Mouse (Mus musculus): Measurements from ENCODE around the gene Myo16. TPM values are rescaled to one million over a fixed set of nuclear protein-coding genes. Genes with fewer than 3 reads are reported as not detected.

The Myo16 gene
- polyA plus RNA-seq (2014; fragmentation: Nextera tagmentation; extraction: Ambion mirVana): 0.34 and 0.53 TPM in 2 replicates

DNA sequence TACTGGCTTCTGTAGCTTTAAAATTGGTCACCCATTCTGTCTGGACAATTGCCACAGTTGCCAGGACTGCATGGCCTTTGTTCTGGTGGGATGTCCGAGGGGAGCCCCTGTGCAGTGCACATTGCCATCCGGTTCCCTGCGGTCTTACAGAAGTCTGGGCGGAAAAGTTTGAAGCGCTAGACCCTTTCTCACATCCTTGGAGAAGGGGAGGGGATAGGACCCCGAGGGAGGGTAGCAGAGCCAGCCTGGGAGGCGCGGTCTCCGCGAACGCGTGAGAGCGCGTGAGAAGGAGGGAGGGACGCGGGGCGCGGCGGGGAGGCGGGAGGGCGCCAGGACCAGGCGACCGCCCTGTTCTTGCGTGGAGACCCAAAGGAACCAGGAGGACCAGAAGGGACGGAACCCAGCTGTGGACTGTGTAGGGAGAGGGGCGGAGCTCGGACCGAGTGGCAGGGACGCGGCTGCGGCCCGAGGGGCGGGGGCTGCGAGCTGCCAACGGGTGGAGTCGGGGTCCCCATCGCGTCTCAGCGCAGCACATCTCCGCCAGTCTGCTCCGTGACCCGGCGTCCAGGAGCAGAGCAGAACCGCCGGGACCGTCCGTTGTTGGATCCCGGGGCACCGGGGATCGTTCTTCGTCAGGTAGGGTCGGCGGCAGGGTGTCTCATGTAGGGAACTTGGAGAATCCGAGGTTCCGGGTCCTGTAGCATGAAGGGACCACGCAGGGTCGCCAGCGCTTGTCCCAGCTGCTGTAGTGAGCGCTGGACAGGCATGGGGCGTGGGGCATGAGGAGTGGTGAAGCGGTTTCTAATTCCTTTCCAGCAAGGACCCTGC lies at the start of gene Myo16:
TSS of gene Myo16 (plus strand) at position 301 of the 828 bp plus-strand sequence.
- Histone ChIP-seq H3K27me3 (ENCODE audit: control insufficient read depth, insufficient read depth, low read length) (peaks cover 39% of the 10 kb centered on the region), H3K9me3 (ENCODE audit: control insufficient read depth, low read length) (no peaks in the 10 kb centered on the region), H3K4me2 (ENCODE audit: low read length) (peak within 1 kb of the TSS; percentile 95), H3K4me3 (ENCODE audit: control insufficient read depth in 1 of 2, insufficient read depth in 1 of 2, low read depth in 1 of 2, low read length in 2 of 2) (peak within 1 kb of the TSS; percentile 56 to 63), H3K9ac (ENCODE audit: low read length) (peak within 1 kb of the TSS; percentile 61), H3K4me1 (ENCODE audit: control insufficient read depth in 2 of 2, insufficient read depth in 2 of 2, low read length in 2 of 2) (no peaks in the 10 kb centered on the region; a peak in 1 of 4 replicates), H3K36me3 (ENCODE audit: control insufficient read depth, insufficient read depth, low read length) (no peaks in the 10 kb centered on the region), H3K27ac (replicated peaks in 1 of 2; ENCODE audit: control insufficient read depth in 1 of 2, insufficient read depth in 1 of 2, low read depth in 2 of 2, low read length in 2 of 2) (no peak within 1 kb of the TSS)
- WGBS: under 1% methylated on average over 61 of the region's 61 CpGs
- ATAC-seq (ENCODE audit: insufficient number of reproducible peaks, insufficient read depth, low FRiP score, low read depth): no peak

DNA sequence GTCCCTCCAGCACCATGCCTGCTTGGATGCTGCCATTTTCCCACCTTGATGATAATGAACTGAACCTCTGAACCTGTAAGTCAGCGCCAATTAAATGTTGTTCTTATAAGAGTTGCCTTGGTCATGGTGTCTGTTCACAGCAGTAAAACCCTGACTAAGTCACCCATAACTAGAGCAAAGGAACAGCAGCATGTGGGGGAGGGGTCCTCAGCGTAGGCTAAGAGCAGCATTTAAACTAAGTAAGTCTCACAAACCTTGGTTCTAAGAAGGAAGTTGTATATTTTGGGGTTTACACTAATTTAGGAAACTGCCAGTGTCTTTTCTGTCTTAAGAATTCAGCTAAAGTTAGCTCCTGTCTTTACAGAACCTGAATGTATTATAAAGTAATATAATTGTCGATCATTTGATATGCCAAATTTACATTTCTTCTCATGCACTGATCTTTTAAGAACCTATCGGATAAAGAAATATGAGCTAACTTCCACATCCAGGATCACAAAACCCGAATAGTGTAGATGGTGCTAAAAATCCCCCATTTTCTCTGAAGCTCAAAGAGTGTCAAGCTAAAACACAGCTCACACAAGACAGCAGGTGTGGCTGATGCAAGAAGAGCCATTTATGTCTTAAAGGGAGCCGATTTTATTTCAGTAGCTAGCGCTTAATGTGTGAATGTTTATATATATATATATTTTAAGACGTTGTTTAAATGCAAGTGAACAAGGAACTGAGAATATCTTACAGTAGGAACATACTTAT lies 45.0 kb upstream of the Myo16 start:
- WGBS: 76% methylated on average over 8 of the region's 8 CpGs
- no peak for ATAC-seq (ENCODE audit: insufficient number of reproducible peaks, insufficient read depth, low FRiP score, low read depth)
- Histone ChIP-seq H3K9me3 (ENCODE audit: control insufficient read depth, low read length) (no peaks in the 10 kb centered on the region), H3K27me3 (ENCODE audit: control insufficient read depth, insufficient read depth, low read length) (no peaks in the 10 kb centered on the region), H3K4me2 (ENCODE audit: low read length) (no peak overlapping the region), H3K4me1 (ENCODE audit: control insufficient read depth in 2 of 2, insufficient read depth in 2 of 2, low read length in 2 of 2) (no peaks in the 10 kb centered on the region), H3K27ac (replicated peaks in 1 of 2; ENCODE audit: control insufficient read depth in 1 of 2, insufficient read depth in 1 of 2, low read depth in 2 of 2, low read length in 2 of 2) (no peak overlapping the region), H3K9ac (ENCODE audit: low read length) (no peak overlapping the region), H3K36me3 (ENCODE audit: control insufficient read depth, insufficient read depth, low read length) (no peaks in the 10 kb centered on the region), H3K4me3 (ENCODE audit: control insufficient read depth in 1 of 2, insufficient read depth in 1 of 2, low read depth in 1 of 2, low read length in 2 of 2) (no peak overlapping the region)

DNA sequence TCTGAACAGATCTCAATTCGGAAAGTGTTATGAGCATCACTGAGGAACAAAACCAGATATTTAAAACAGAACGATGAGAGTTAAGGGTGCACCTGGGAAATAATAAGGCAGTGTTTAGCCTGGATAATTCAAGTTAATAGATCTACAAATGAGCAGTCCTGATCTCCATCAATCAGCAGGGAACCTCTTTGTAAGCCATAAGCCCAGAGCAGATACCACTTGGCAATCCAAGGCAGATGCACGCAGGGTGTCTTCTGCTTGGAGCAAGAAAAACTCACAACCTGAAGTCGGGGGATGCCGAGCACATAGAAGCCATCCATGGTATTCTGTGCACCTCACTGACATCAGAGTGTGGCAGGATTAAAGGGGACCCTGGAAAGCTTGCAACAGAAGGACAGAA lies 31.0 kb upstream of the Myo16 start:
- Histone ChIP-seq H3K27ac (replicated peaks in 1 of 2; ENCODE audit: control insufficient read depth in 1 of 2, insufficient read depth in 1 of 2, low read depth in 2 of 2, low read length in 2 of 2) (no peak overlapping the region), H3K4me3 (ENCODE audit: control insufficient read depth in 1 of 2, insufficient read depth in 1 of 2, low read depth in 1 of 2, low read length in 2 of 2) (no peak overlapping the region), H3K4me2 (ENCODE audit: low read length) (no peak overlapping the region), H3K9ac (ENCODE audit: low read length) (no peak overlapping the region), H3K36me3 (ENCODE audit: control insufficient read depth, insufficient read depth, low read length) (no peaks in the 10 kb centered on the region), H3K4me1 (ENCODE audit: control insufficient read depth in 2 of 2, insufficient read depth in 2 of 2, low read length in 2 of 2) (no peaks in the 10 kb centered on the region), H3K9me3 (ENCODE audit: control insufficient read depth, low read length) (no peaks in the 10 kb centered on the region), H3K27me3 (ENCODE audit: control insufficient read depth, insufficient read depth, low read length) (no peaks in the 10 kb centered on the region)
- 79% methylated on average over 5 of the region's 5 CpGs for WGBS
- no peak for ATAC-seq (ENCODE audit: insufficient number of reproducible peaks, insufficient read depth, low FRiP score, low read depth)

DNA sequence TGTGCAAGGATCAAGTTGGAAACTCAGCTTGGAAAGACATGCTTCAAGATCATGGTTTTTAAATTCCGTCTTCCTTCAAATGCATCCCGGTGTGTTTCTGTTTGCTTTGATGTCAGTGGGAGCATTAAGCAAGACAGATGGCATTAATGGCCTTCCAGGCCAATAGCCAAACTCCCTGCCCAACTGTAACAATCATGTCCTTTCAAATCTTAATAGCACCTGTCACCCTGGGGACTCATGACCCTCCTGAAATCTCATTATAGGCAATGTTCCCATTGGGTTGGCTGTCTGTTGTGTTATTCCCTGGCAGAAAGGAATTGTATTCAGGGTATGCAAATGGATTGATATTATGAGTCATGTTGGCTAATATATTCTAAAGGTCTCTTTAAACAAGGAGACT lies 30.3 kb upstream of the Myo16 start:
- Histone ChIP-seq H3K9me3 (ENCODE audit: control insufficient read depth, low read length) (no peaks in the 10 kb centered on the region), H3K36me3 (ENCODE audit: control insufficient read depth, insufficient read depth, low read length) (no peaks in the 10 kb centered on the region), H3K4me3 (ENCODE audit: control insufficient read depth in 1 of 2, insufficient read depth in 1 of 2, low read depth in 1 of 2, low read length in 2 of 2) (no peak overlapping the region), H3K4me2 (ENCODE audit: low read length) (no peak overlapping the region), H3K27me3 (ENCODE audit: control insufficient read depth, insufficient read depth, low read length) (no peaks in the 10 kb centered on the region), H3K27ac (replicated peaks in 1 of 2; ENCODE audit: control insufficient read depth in 1 of 2, insufficient read depth in 1 of 2, low read depth in 2 of 2, low read length in 2 of 2) (no peak overlapping the region), H3K4me1 (ENCODE audit: control insufficient read depth in 2 of 2, insufficient read depth in 2 of 2, low read length in 2 of 2) (no peaks in the 10 kb centered on the region), H3K9ac (ENCODE audit: low read length) (no peak overlapping the region)
- no peak for ATAC-seq (ENCODE audit: insufficient number of reproducible peaks, insufficient read depth, low FRiP score, low read depth)
- WGBS: 89% methylated on average over 2 of the region's 2 CpGs

DNA sequence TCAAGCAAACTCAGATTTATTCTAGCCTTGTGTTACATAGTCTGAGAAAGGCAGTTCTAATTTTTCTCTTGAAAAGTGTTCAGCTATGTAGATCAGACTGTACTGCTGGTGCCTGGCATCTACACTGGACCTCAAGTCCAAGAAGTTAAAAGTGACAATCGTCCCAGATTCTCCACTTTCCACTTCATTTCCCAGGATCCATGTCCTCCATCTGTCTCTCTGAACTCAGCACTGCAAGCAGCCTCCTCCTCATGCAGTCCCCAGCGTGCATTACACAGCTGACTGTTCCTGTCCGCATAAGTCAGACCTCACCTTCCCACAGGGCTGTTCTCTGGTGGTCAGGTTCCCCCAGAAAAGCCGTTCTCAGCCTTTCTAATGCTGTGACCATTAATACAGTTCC lies 28.0 kb upstream of the Myo16 start:
- 75% methylated on average over 4 of the region's 4 CpGs for WGBS
- ATAC-seq (ENCODE audit: insufficient number of reproducible peaks, insufficient read depth, low FRiP score, low read depth): no peak

DNA sequence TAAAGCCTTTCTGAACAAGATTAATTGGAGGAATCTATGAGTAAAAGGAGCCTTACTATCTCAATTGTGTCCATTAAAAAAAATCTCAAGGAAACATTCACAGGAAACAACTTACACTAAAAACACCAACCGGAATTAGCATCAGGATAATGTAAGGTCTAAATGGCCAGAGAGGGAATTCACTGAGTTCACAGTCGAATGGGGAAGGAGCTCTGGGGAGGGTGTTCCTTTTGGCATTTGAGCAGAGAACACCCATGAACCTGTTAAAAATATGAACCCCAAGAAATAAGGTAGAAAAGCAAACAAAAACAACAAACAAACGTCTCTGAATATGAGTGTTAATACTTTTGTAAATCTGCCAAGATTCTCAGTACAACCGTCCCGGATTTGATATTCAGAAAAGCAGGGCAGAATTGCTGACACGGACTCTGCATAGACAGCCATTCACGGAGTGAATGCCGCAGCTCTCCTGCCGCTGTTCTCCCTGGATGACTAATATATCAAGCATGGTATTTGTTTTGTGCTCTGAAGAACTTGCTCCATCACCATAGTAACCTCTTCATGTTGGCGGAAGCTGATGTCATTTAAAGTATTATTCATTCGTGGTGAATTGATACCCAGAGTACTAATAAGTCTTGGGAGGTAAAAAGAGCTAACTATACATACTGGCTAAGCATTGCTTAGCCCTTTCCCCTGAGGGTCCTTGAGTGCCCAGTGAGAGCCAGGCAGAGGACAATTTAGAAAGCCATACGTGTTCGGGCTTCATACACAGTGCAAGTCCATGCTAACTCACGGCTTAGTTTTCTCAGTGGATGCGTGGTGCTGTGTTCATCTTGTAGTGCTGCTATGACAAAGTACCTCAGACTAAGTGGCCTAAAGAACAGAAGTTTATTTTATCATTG lies 22.9 kb upstream of the Myo16 start:
- Histone ChIP-seq H3K4me3 (ENCODE audit: control insufficient read depth in 1 of 2, insufficient read depth in 1 of 2, low read depth in 1 of 2, low read length in 2 of 2) (no peak overlapping the region), H3K27ac (replicated peaks in 1 of 2; ENCODE audit: control insufficient read depth in 1 of 2, insufficient read depth in 1 of 2, low read depth in 2 of 2, low read length in 2 of 2) (no peak overlapping the region), H3K4me2 (ENCODE audit: low read length) (no peak overlapping the region), H3K9ac (ENCODE audit: low read length) (no peak overlapping the region), H3K9me3 (ENCODE audit: control insufficient read depth, low read length) (0 out of 2 replicates have a peak, but pooled peaks cover 6% of the 10 kb centered on the region), H3K36me3 (ENCODE audit: control insufficient read depth, insufficient read depth, low read length) (no peaks in the 10 kb centered on the region), H3K27me3 (ENCODE audit: control insufficient read depth, insufficient read depth, low read length) (no peaks in the 10 kb centered on the region), H3K4me1 (ENCODE audit: control insufficient read depth in 2 of 2, insufficient read depth in 2 of 2, low read length in 2 of 2) (no peaks in the 10 kb centered on the region)
- no peak for ATAC-seq (ENCODE audit: insufficient number of reproducible peaks, insufficient read depth, low FRiP score, low read depth)
- WGBS: 65% methylated on average over 15 of the region's 15 CpGs

More for the DNA sequence above, 28.0 kb upstream of the Myo16 start:
- Histone ChIP-seq H3K9me3 (ENCODE audit: control insufficient read depth, low read length) (no peaks in the 10 kb centered on the region), H3K36me3 (ENCODE audit: control insufficient read depth, insufficient read depth, low read length) (no peaks in the 10 kb centered on the region), H3K27me3 (ENCODE audit: control insufficient read depth, insufficient read depth, low read length) (no peaks in the 10 kb centered on the region), H3K4me2 (ENCODE audit: low read length) (no peak overlapping the region), H3K4me3 (ENCODE audit: control insufficient read depth in 1 of 2, insufficient read depth in 1 of 2, low read depth in 1 of 2, low read length in 2 of 2) (no peak overlapping the region), H3K4me1 (ENCODE audit: control insufficient read depth in 2 of 2, insufficient read depth in 2 of 2, low read length in 2 of 2) (no peaks in the 10 kb centered on the region), H3K9ac (ENCODE audit: low read length) (no peak overlapping the region), H3K27ac (replicated peaks in 1 of 2; ENCODE audit: control insufficient read depth in 1 of 2, insufficient read depth in 1 of 2, low read depth in 2 of 2, low read length in 2 of 2) (no peak overlapping the region)

DNA sequence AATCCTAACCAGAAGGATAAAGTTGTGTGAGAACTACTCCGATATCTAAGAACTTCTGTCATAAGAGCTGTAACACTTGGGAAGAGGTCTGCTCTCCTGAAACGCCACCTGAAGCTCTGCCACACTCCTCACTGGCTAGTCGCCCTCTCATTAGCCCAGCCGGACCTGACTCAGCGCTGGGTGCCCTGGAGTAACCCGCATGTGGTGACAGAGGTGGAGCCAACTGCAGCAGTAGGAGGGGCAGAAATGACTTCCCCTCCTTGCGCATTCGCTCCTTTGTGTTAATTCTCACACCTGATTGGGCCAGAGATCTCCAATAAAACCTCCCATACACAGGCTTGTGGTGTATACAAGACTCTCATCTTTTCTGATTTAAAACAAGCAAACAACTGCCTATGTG lies 14.2 kb upstream of the Myo16 start:
- Histone ChIP-seq H3K36me3 (ENCODE audit: control insufficient read depth, insufficient read depth, low read length) (no peaks in the 10 kb centered on the region), H3K4me3 (ENCODE audit: control insufficient read depth in 1 of 2, insufficient read depth in 1 of 2, low read depth in 1 of 2, low read length in 2 of 2) (no peak overlapping the region), H3K27ac (replicated peaks in 1 of 2; ENCODE audit: control insufficient read depth in 1 of 2, insufficient read depth in 1 of 2, low read depth in 2 of 2, low read length in 2 of 2) (no peak overlapping the region), H3K4me2 (ENCODE audit: low read length) (no peak overlapping the region), H3K9me3 (ENCODE audit: control insufficient read depth, low read length) (0 out of 2 replicates have a peak, but pooled peaks cover 5% of the 10 kb centered on the region), H3K27me3 (ENCODE audit: control insufficient read depth, insufficient read depth, low read length) (no peaks in the 10 kb centered on the region), H3K4me1 (ENCODE audit: control insufficient read depth in 2 of 2, insufficient read depth in 2 of 2, low read length in 2 of 2) (no peaks in the 10 kb centered on the region), H3K9ac (ENCODE audit: low read length) (no peak overlapping the region)
- no peak for ATAC-seq (ENCODE audit: insufficient number of reproducible peaks, insufficient read depth, low FRiP score, low read depth)
- 34% methylated on average over 8 of the region's 8 CpGs for WGBS

Data from heart, embryonic 14.5 days (tissue).